Mouse (Mus musculus) cerebellum, postnatal 14 days (tissue): ENCODE data around the gene Hdgf.
"Not testable (repeated sequence)": the region's sequence is repeated elsewhere in the genome, so short reads cannot be mapped to it uniquely, and the experiment has no call there.

Experiments
- DNase-seq, 2 experiments: peaks; one replicate each; pipeline ENCODE4 v3.0.0; 2021; ENCODE audit warnings: mixed read lengths in 2 of 2

Hdgf gene

DNA sequence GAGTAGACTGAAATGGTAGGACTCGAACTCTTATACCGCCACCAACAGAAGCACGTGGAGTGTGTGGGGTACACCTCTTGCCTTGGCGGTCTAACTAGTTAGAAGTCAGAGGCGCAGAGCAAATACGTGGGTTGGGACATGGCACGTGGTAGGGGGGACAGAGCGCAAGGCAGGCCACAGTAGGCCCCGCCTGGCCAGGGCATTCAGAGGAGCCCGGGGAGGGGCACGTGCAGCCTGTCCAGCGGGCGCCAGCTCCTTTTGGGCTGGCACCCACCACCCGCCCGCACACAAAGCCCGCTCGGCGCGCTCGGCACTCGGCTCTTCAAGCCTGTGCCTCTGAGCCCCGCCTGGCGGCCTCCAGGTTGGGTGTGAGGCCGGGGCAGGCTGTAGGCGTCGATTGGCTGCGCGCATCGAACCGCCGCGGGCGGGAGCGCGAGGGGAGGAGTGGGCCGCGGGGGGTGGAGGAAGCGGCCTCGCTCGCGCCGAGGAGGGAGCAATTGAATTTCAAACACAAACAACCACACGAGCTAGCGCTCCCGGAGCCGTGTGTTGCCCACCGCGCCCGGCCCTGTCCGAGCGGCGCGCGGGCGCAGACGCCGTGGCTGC lies at the start of gene Hdgf:
Hdgf (plus strand) TSS at position 442 of the 606 bp plus-strand sequence.
- peak; percentile 95 to 96 for DNase-seq

DNA sequence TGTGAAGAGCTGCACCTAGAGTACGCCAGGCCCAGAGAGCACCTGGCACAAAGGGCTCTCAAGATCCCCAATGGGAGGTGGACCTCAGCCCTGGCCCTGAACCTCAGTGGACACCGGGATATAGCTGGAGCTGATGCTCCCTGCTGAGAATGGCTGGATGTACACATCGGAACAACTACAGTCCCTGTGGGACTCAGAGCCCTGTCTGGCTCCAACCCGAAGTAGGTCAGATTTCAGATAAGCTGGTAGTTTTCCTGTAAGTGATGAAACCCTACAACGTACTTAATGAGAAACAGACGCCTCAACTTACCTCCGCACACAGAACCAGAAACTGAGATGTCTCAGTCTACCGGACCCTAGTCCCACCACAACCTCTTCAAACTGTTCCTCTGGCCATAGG lies 48.5 kb upstream of the Hdgf start:
- DNase-seq, result no peak

DNA sequence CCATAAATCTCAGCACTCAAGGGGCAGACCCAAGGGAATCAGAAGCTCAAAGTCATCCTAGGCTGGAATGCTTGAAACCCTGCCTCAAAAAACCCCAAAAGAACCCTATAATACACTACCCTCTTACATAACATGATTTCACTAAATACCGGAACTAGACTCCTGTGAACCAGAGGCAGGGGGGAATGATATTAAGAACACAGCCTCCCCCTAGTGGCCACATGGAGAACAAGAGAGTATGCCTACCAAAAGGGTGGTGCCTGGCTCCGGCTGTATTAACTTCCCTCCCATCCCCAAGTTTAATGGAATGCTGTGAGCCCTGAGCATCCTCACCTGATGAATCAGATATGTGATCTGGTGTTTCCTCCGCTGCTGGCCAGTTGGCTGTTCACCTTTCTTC lies 46.3 kb upstream of the Hdgf start:
- peak; percentile 75 to 79 for DNase-seq

DNA sequence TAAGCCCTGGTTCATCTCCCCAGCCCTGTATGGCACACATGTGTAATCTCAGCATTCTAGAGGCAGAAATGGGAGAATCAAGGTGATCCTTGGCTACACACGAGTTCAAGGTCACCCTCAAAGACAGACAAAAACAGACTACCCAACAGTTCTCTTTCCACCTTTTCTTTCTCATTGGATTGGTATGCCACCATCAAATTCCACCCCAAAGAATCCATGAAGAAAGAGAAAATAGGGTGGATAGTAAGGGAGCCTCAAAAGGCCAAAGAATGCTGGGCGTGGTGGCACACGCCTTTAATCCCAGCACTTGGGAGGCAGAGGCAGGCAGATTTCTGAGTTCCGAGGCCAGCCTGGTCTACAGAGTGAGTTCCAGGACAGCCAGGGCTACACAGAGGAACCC lies 42.0 kb upstream of the Hdgf start:
- not testable (repeated sequence) for DNase-seq

DNA sequence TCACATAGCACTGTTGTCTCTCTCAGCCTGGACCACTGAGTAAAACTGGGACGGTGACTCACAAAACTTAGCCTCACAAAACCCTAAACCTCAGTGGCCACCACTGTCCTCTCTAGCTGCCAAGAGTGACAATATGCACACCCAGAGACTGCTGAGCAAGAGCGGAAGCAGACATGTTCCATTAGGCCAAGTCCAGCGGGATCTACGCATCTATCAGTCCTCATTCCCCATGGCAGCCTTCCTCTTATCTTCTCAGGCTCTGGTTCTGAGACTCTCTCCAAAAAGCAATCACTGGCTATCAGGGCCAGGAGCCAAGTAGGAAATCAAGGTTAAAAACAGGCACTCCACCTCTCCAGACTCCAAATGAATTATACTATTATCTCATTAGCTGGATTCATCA lies 28.4 kb upstream of the Hdgf start:
- no peak for DNase-seq

DNA sequence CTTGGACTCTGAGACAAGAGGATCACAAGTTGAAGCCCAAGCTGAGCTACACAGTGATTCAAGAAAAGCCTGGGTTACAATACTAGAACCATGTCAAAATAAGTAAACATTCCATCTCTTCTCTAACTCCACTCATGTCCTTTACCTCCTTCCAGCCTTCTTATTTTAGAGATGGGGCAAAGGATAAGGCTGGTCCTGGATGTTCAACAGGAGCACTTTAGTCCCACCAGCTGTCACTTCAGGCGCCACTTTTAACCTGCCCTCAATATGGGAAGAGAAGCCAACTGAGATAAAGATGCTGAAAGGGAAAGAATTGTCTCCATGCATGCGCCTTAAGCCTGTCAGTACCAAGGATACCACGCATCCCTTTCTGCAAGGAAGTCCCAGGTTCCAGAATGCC lies 21.8 kb upstream of the Hdgf start:
- no peak for DNase-seq

DNA sequence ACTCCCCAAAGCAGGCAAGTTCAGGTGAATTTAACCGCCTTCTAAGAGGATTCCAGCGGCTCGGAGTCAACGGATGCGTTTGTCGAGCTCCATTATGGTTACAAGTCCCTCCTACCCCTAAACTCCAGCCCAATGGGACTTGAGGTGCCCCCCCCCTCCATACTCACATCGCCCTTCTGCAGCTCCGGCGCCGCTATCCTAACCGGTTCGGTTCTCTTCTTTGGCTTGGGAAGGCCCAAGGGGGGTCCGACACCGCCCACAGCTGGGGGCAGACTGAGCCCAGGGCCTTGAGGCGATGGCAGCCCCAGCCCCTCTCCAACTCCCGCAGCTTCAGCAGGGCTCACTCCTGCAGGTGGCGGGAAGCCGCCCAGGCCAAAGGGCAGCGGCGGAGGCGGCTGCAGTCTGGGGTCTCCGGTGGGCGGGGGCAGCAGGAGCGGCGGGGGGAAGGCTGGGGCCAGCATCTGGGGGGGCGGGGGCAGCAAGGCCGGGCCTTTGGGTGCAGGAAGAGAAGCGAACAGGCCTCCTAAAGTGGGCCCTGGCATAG lies 21.3 kb upstream of the Hdgf start:
- DNase-seq, result peak; percentile 63 to 69

DNA sequence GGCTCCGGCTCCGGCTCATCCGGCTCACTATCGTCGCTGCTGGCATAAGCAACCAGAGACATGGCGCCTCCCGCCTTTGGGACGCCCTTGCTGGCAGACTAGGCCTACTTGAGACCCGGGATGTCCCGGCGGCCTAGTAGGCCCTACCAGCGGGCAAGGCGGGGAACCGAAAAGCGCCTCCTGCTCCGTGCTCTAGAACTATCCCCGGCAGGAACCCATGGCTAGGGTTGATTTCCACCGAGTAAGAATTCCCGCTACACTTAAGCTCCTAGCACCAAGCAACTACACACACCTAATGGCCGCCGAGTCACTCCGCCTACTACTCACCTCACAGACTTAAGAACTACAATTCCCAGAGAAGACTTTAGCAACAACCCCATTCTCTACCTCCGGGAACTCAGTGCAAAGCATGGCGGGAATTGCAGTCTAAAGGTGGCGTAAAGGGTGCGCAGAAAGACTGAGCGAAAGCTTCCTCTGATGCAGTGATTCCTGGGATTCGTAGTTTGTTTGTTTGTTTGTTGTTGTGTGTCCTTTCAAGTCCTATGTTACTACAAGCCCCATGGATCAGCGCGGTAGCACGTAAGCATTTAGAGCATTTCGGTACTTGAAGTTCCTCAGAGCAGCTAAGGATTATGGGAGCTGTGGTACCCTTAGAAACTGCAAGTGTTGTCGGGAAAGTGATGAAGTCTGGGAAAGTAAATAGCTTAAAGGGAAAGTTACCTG lies 20.7 kb upstream of the Hdgf start, which contains the start of gene Prcc:
Prcc (minus strand) TSS at position 328 of the 723 bp plus-strand sequence.
- DNase-seq, result peak; percentile 88 to 92

DNA sequence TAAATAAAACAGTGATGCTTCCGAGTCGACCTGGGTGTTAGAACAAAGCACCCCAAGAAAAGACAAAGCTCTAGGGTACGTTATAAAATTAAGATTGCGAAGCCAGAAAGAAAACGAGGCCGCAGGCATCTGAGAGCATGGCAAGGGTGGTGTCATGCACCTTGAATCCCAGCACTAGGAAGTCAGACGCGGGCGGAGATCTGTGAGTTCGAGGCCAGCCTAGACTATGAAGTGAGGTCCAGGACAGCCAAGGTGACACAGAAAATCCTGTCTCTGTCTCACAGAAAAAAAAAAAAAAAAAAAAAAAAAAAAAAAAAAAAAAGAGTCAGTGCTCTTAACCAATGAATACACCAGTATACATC lies 20.1 kb upstream of the Hdgf start:
- peak in 1 of 2 experiments; percentile 74 for DNase-seq

DNA sequence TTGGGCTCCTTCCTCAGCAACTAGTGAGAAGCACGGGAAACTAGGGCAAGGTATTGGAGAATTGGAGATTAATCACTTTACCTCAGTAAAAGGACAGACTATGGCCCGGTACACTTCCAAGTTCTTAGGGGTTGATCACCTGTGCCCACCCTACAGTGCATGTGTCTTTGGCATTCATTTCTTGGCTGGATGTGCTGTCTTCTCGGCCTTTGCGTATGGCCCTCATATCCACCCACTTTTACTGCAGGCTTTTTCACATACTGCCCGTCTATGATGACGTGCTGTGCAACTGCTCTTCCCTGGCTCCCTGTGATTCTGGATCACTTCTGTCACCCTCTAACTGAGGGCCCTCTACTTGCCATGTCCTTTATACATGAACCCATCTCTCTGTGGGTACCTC lies 19.7 kb upstream of the Hdgf start:
- no peak for DNase-seq

DNA sequence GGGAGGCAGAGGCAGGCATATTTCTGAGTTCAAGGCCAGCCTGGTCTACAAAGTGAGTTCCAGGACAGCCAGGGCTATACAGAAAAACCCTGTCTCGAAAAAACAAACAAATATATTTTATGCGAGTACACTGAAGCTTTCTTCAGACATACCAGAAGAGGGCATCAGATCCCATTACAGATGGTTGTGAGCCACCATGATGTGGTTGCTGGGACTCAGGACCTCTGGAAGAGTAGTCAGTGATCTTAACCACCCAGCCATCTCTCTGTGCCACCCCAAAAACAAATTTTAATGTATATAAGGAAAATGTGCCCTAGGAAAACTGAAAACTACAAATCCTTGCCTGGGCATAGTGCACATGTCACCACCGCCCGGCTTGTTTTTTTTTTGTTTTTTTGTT lies 18.7 kb upstream of the Hdgf start:
- not testable (repeated sequence) for DNase-seq

DNA sequence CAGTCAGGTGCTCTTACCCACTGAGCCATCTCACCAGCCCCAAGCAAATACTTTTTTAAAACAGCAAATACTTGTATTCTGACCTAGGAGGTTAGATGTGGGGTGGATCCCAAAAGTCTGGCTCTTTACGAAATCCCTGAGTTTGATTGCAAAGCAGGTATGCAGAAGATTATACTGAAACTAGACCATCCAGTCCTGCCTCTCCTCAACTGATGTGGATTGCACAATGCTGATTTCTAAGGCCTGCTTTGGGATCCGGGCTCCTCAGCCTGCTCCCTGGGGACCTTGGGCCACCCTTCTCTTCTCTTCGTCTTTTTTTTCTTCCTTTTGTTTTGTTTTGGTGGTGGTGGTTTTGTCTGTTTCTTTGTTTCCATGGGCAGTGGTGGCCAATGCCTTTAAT lies 14.6 kb upstream of the Hdgf start:
- DNase-seq, result no peak

DNA sequence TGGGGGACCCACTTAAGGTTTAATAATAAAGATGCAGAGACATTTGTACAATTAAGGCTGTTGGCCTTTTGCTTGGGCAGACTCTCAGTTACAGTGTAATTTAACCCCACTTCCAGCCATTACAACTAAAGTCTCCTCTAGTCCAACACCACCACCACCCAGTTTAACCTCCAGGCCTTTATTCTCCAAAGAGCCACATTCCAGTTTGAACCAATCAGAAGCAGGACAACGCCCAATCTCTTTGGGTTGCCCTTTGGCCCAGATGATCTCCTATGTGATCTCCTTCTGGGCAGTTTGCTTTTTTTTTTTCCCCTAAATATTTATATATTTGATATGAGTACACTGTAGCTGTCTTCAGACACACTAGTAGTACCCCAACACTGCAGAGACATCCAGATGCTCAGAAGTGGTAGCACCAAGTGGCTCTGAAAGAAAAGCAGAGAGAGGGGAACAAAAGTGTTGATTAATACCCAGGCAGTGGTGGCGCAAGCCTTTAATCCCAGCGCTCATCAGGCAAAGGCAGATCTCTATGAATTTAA lies 12.7 kb upstream of the Hdgf start:
- no peak for DNase-seq

DNA sequence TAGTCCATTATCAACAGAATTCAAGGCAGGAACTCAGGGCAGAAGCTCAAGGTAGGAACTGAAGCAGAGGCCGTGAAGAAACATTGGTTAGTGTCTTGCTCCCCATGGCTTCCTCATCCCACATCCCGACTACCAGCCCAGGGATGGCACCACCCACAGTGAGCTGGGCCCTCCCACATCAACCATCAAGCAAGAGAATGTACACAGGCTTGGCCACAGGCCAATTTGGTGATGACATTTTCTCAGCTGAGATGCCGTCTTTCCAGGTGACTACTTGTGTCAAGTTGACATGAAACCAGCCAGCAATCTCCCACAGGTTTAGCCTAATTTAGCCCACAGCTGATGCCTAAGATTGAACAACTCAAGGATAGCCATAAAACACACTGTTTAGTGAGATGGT lies 6.9 kb upstream of the Hdgf start:
- no peak for DNase-seq

DNA sequence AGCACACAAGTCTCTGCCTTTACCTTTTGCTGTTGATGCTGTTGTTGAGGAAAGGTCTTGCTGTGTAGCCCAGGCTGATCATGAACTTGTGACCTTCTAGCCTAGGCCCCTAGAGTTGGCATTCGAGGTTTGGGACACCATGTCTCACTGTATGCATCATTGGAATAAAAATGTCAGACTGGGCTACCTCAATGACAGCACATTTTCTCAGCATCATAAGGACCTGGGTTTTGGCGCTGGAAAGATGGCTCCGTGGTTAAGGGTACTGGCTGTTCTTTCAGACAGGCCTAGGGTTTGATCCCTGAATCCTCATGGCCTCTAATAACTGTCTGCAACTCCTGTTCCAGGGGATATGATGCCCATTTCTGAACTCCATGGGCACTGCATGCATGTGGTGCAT lies 6.3 kb upstream of the Hdgf start:
- no peak for DNase-seq

DNA sequence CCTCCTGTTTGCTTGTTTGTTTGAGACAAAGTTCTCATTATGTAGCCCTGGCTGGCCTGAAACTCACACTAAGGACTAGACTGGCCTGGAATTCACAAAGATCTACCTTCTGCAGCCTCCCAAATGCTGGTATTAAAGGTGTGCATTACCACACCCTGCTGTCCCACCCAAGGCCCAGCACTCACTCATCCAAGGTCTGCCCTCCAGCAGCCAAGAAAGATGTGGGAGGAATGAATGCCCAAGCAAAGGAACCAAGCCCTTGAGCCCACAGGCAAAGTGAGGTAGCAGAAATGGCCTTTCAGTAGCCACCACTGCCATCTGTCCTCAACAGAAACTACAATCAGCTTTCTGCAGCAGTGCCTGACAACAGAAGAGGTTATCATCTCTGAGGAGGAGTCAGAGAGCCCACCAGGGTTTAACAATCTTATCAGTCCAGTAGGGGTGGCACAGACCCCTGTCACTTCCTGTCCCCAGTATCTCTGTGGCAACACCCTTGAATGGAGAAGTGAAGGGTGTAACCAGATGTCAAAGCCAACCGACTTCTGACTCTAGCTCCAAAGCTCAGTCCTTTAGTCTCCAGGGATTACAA lies 5.0 kb upstream of the Hdgf start:
- no peak for DNase-seq

DNA sequence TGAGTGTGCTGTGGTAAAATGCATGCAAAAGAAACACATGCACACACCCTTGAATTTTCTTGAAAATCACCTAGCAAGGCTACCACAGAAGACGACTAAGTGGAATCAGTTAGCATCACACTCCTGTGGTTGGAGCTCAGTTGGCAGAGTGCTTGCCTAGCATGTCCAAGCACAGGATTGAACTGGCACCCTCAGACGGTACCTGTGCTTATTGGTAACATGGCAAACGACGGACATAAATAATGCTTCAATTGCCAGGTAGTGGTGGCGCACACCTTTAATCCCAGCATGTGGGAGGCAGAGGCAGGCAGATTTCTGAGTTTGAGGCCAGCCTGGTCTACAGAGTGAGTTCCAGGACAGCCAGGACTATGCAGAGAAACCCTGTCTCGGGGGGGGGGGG lies 4.2 kb upstream of the Hdgf start:
- DNase-seq, result not testable (repeated sequence)

DNA sequence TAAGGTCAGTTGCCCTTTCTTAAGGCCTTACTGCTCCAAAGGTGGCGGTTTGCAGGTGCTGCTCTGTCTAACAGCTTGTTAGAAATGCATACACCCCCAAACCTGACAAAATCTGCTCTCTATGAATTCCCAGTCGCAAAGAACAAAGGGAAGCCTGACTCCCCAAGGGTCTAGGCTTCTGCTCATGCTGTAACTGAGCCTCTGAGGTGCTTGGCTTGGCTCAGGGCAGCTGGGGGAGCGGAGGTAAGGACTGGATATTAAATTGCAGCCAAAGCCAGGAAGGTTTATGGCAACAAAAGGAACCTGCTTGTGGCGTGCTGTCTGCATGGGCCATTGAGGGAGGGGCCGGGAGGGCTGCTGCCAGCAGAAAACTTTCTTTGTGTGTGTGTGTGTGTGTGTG lies 2.3 kb upstream of the Hdgf start:
- DNase-seq, result no peak

DNA sequence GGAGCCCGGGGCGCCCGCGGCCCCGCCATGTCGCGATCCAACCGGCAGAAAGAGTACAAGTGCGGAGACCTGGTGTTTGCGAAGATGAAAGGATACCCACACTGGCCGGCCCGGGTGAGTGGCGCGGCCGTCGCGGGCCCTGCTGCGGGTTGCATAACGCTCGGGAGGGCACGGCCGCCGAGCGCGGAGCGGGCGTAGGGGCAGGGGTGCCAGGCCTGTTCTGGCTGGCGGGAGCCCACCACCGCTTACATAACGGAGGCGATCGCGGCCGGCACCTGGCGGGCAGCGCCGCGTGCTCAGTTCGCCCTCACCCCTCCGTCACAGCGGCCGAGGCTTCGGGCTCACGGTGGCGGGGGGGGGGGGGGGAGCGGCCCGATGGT lies 470 bp downstream of the Hdgf start:
- DNase-seq, result peak; percentile 71 to 79

DNA sequence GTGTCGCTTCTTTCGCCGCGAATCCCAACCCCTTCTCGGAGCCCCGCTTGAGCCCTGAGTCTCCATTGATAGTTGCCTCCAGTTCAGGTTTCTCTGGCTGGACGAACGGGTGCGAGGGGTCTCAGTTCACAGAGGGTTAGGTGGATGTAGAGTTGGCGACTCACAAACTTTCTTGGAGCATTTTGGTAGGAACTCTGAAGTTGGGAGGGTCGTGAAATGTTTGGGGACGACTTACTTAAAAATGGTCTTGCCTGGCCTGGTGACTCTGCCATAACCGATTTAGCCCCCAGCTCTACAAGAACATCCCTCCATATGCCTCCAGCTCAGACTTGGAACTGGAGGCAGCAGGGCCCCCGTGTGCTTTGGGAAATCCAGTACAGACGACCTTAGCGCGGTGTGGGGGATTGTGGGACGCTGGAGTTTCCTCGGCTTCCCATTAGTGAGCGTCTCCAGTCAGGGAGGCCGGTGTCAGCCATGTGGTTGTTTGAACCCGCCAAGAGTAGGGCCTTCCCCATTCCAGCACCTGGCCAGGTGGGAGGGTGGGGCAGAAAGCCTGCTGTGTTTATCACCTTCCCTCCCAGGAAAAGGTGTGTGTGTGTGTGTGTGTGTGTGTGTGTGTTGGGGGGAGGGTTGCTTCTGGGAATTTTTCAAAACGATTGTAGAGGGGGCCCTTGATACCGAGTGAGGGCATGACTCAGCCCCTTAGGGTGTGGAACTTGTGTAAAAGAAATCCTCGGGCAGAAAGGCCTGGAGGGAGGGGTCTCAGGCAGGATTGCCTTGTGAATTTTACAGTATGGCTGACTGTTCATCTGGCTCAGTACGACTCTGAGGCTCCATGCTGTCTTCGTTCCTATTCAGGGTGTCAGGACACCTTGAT lies 1.1 kb downstream of the Hdgf start:
- DNase-seq, result peak; percentile 44 to 48

DNA sequence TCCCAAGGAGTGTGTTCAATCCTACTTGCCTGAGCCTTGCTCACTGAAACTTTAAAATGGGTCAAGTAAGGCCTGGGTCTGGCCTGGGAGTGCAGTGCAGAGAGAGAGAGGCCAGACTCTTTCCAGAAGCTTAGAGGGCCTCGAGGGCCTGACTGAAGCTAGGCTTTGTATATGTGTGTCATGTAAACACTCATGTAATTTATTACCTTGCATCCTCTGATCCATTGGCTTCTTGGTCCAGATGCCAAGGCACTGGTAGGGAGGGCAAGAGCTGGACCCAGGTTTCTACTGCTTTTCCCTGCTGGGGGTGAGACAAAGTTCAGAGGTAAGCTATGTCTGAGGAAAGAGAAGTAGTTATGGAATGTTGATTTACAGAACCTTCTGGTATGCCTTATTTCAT lies 1.8 kb downstream of the Hdgf start:
- peak in 1 of 2 experiments; percentile 16 for DNase-seq

DNA sequence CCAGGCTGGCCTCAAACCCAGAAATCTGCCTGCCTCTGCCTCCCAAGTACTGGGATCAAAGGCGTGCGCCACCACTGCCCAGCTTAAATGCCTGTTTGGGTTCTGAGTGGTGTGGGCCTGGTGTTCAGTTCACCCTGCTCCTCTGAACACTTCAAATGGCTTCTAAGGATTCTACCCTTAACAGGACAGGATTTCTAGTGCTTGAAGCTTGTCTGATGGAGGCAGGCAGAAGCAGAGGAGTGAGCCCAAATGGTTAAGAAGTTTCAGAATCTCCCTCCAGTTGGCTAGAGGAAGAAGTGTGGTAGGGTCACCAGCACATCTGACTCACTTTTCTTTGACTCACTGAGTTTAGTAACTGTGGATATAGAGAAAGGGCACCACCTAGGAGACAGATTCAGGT lies 3.3 kb downstream of the Hdgf start:
- DNase-seq, result peak in 1 of 2 experiments; percentile 3

DNA sequence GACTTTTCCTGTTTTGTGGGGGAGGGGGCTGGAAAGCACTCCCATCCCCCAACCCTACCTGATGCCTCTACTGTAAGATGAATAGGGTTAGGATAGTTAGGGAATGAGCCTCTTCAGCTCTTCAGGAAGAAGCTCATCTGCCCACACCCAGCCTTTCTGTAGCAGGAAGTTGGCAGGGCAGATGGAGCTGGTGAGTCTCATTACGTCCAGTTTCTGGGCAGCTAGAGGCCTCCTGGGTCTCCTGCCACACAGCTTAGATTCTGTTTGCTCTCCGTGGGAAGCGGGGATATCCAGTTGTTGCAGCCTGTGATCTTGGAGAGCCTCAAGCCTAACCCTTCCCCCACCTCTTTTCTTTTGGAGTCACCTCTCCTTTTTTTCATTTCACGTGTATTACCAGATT lies 3.8 kb downstream of the Hdgf start:
- peak in 1 of 2 experiments; percentile 24 for DNase-seq
